Mouse (Mus musculus): ENCODE results near the gene Tmem150b. TPM values are rescaled to one million over a fixed set of nuclear protein-coding genes. Genes with fewer than 3 reads are reported as not detected.

Tmem150b gene
- 0.12 and 0.27 TPM in 2 replicates for polyA plus RNA-seq (2015; fragmentation: Nextera tagmentation; extraction: Ambion mirVana)

GRCm38 (mm10) chr7:4725169-4725568 lies at the start of gene Tmem150b:
Tmem150b (minus strand) TSS chr7:4725249.
- Histone ChIP-seq H3K9ac (no peak within 1 kb of the TSS), H3K4me1 (replicated peaks) (no peaks in the 10 kb centered on the region), H3K9me3 (no peaks in the 10 kb centered on the region), H3K27me3 (no peaks in the 10 kb centered on the region), H3K36me3 (no peaks in the 10 kb centered on the region), H3K27ac (replicated peaks) (no peak within 1 kb of the TSS), H3K4me2 (no peak within 1 kb of the TSS), H3K4me3 (no peak within 1 kb of the TSS)
- WGBS = 85% methylated on average over 7 of the region's 7 CpGs
- ATAC-seq (ENCODE audit: low FRiP score, low read depth) = no peak

- Histone ChIP-seq H3K27ac (replicated peaks) (no peak within 1 kb of the TSS), H3K9ac (no peak within 1 kb of the TSS), H3K27me3 (peaks cover 19% of the 10 kb centered on the region), H3K36me3 (no peaks in the 10 kb centered on the region), H3K4me3 (no peak within 1 kb of the TSS), H3K9me3 (no peaks in the 10 kb centered on the region), H3K4me2 (no peak within 1 kb of the TSS), H3K4me1 (replicated peaks) (no peaks in the 10 kb centered on the region)
- WGBS = 79% methylated on average over 4 of the region's 5 CpGs
- ATAC-seq (ENCODE audit: low FRiP score, low read depth) = no peak
Measured at GRCm38 (mm10) chr7:4771202-4771601, 46.2 kb upstream of the Tmem150b start, which contains the start of gene Fam71e2. Fam71e2 (minus strand) TSS chr7:4771302.

- no peak overlapping the region for H3K4me2 ChIP-seq
- ATAC-seq (ENCODE audit: low FRiP score, low read depth) = no peak
- WGBS = 18% methylated on average over 4 of the region's 4 CpGs
Measured at GRCm38 (mm10) chr7:4764946-4765710, 40.1 kb upstream of the Tmem150b start.

GRCm38 (mm10) chr7:4759670-4760069 lies 34.6 kb upstream of the Tmem150b start:
- H3K4me1 ChIP-seq (replicated peaks) = no peaks in the 10 kb centered on the region
- H3K4me2 ChIP-seq = no peak overlapping the region
- H3K9ac ChIP-seq = no peak overlapping the region
- no peaks in the 10 kb centered on the region for H3K36me3 ChIP-seq
- ATAC-seq (ENCODE audit: low FRiP score, low read depth) = no peak
- WGBS = 44% methylated on average over 1 of the region's 1 CpGs
- H3K9me3 ChIP-seq = no peaks in the 10 kb centered on the region
- no peaks in the 10 kb centered on the region for H3K27me3 ChIP-seq
- no peak overlapping the region for H3K27ac ChIP-seq (replicated peaks)
- no peak overlapping the region for H3K4me3 ChIP-seq

More at GRCm38 (mm10) chr7:4764946-4765710, 40.1 kb upstream of the Tmem150b start:
- Histone ChIP-seq H3K27ac (replicated peaks) (no peak overlapping the region), H3K9ac (no peak overlapping the region), H3K9me3 (no peaks in the 10 kb centered on the region), H3K36me3 (no peaks in the 10 kb centered on the region), H3K4me1 (replicated peaks) (no peaks in the 10 kb centered on the region; the same call in 1 of the 2 replicates), H3K27me3 (no peaks in the 10 kb centered on the region), H3K4me3 (no peak overlapping the region)

GRCm38 (mm10) chr7:4752821-4753570 lies 27.9 kb upstream of the Tmem150b start, which contains the start of gene Cox6b2:
Cox6b2 (minus strand) TSS chr7:4753094.
- H3K27ac ChIP-seq (replicated peaks) = peak within 1 kb of the TSS; percentile 30; the same call in 1 of the 2 replicates
- WGBS = 5% methylated on average over 24 of the region's 24 CpGs
- peak; percentile 95 for ATAC-seq (ENCODE audit: low FRiP score, low read depth)

GRCm38 (mm10) chr7:4751971-4752820 lies 27.1 kb upstream of the Tmem150b start:
- Histone ChIP-seq H3K4me3 (peak overlapping the region; percentile 39), H3K36me3 (no peaks in the 10 kb centered on the region), H3K4me1 (replicated peaks) (peaks cover 18% of the 10 kb centered on the region), H3K27ac (replicated peaks) (peak overlapping the region; percentile 30; the same call in 1 of the 2 replicates), H3K9me3 (no peaks in the 10 kb centered on the region), H3K27me3 (no peaks in the 10 kb centered on the region), H3K4me2 (peak overlapping the region; percentile 64), H3K9ac (peak overlapping the region; percentile 20; the same call in 1 of the 2 replicates)
- 2% methylated on average over 30 of the region's 30 CpGs for WGBS
- ATAC-seq (ENCODE audit: low FRiP score, low read depth) = peak; percentile 69

More at GRCm38 (mm10) chr7:4752821-4753570, 27.9 kb upstream of the Tmem150b start, which contains the start of gene Cox6b2:
- Histone ChIP-seq H3K4me2 (peak within 1 kb of the TSS; percentile 64), H3K9me3 (no peaks in the 10 kb centered on the region), H3K9ac (peak within 1 kb of the TSS; percentile 27; the same call in 1 of the 2 replicates), H3K27me3 (no peaks in the 10 kb centered on the region), H3K36me3 (no peaks in the 10 kb centered on the region), H3K4me3 (peak within 1 kb of the TSS; percentile 39), H3K4me1 (replicated peaks) (peaks cover 18% of the 10 kb centered on the region)

- no peak overlapping the region for H3K4me3 ChIP-seq
- ATAC-seq (ENCODE audit: low FRiP score, low read depth) = no peak
- no peak overlapping the region for H3K9ac ChIP-seq
- H3K4me2 ChIP-seq = no peak overlapping the region
- H3K27me3 ChIP-seq = no peaks in the 10 kb centered on the region
- H3K4me1 ChIP-seq (replicated peaks) = peaks cover 18% of the 10 kb centered on the region
- WGBS = 90% methylated on average over 2 of the region's 2 CpGs
- no peak overlapping the region for H3K27ac ChIP-seq (replicated peaks)
- peaks cover 8% of the 10 kb centered on the region; the same call in 1 of the 2 replicates for H3K36me3 ChIP-seq
- no peaks in the 10 kb centered on the region for H3K9me3 ChIP-seq
Measured at GRCm38 (mm10) chr7:4749169-4749568, 24.1 kb upstream of the Tmem150b start.

- Histone ChIP-seq H3K36me3 (peaks cover 8% of the 10 kb centered on the region; the same call in 1 of the 2 replicates), H3K27me3 (no peaks in the 10 kb centered on the region), H3K9ac (no peak overlapping the region), H3K27ac (replicated peaks) (no peak overlapping the region), H3K4me3 (no peak overlapping the region), H3K9me3 (no peaks in the 10 kb centered on the region), H3K4me1 (replicated peaks) (peaks cover 17% of the 10 kb centered on the region), H3K4me2 (no peak overlapping the region)
- WGBS = 80% methylated on average over 4 of the region's 4 CpGs
- ATAC-seq (ENCODE audit: low FRiP score, low read depth) = no peak
Measured at GRCm38 (mm10) chr7:4748321-4748720, 23.3 kb upstream of the Tmem150b start.

- Histone ChIP-seq H3K27ac (replicated peaks) (no peak overlapping the region), H3K4me1 (replicated peaks) (peaks cover 13% of the 10 kb centered on the region), H3K9me3 (no peaks in the 10 kb centered on the region), H3K4me2 (no peak overlapping the region), H3K9ac (no peak overlapping the region), H3K4me3 (no peak overlapping the region), H3K27me3 (no peaks in the 10 kb centered on the region), H3K36me3 (peaks cover 8% of the 10 kb centered on the region; the same call in 1 of the 2 replicates)
- WGBS = 76% methylated on average over 9 of the region's 9 CpGs
- ATAC-seq (ENCODE audit: low FRiP score, low read depth) = no peak
Measured at GRCm38 (mm10) chr7:4747156-4747899, 22.3 kb upstream of the Tmem150b start.

- Histone ChIP-seq H3K4me1 (replicated peaks) (peaks cover 15% of the 10 kb centered on the region), H3K9ac (no peak overlapping the region), H3K4me3 (no peak overlapping the region), H3K27me3 (no peaks in the 10 kb centered on the region), H3K9me3 (no peaks in the 10 kb centered on the region), H3K4me2 (no peak overlapping the region), H3K27ac (replicated peaks) (no peak overlapping the region), H3K36me3 (peaks cover 8% of the 10 kb centered on the region; the same call in 1 of the 2 replicates)
- 87% methylated on average over 22 of the region's 22 CpGs for WGBS
- ATAC-seq (ENCODE audit: low FRiP score, low read depth) = no peak
Measured at GRCm38 (mm10) chr7:4746326-4746980, 21.4 kb upstream of the Tmem150b start.
